Mouse (Mus musculus): ENCODE measurements around the gene Cdc5l.

DNA sequence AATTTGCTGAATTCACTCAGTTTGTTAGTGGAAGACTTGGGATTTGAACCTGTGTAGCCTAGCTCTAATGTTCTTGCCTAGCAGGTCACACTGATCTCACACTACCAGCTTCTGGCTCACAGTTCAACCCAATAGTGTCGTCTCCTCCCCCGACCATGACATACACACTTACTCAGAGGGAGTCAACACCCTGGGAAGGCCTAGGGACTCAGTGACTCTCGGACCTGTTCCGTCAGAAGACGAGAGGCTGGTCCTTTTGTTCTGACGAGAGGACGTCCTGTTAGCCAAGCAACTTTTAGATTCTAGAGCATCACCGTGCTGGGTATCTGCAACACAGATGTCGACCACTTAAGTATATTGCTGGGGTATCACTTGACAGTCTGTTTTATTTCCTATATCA, 30.7 kb upstream of the Cdc5l start:
- TF ChIP-seq CTCF (IDR thresholded peaks at IDR 0.05; ENCODE audit: low read depth) (no peak), EP300 (optimal IDR thresholded peaks at IDR 0.05) (no peak)
